Mouse (Mus musculus): ENCODE data around the gene Mtfp1.

Gene Mtfp1

DNA sequence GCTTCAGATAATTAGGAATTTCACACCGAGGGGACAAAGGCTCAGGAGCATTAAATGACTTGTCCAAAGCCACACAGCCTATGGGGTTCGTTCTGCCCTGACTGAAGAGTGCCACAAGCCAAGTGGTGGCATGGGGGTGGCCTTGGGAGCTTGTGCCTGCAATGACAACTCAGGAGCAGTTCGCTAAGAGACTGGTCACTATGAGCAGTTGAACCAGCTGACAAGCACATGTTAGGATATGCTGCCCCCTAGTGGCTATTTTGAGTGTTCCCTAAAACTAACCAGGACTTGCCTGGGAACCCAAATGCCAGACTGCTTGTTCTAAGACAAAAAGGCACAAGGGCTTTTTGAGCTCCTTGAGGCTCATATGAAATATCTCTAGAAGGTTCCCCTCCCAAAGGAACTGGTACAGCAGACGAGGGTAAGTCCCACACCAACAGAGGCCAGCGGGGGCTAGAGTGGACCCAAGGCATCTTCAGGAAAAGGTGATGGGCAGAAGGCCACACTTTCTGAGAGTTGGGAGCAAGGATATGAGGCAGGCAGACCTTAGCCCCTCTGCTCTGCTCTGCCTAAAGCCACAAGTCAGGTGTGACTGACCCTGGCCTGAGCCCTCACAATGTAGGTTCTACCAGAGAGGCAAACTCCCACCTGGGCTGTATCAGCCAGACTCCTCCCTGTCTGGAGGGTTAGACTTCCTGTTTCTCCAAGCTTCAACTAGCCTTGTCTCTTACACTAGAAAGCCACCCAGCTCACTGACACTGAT, 11.7 kb downstream of the Mtfp1 start:
- peak; percentile 91 for DNase-seq (ENCODE audit: low read depth, low spot score)

- DNase-seq (ENCODE audit: low read depth, low spot score), result peak; percentile 88
These were observed 15.0 kb downstream of the Mtfp1 start for GRCm38 (mm10) chr11:4080219-4080618.

DNA sequence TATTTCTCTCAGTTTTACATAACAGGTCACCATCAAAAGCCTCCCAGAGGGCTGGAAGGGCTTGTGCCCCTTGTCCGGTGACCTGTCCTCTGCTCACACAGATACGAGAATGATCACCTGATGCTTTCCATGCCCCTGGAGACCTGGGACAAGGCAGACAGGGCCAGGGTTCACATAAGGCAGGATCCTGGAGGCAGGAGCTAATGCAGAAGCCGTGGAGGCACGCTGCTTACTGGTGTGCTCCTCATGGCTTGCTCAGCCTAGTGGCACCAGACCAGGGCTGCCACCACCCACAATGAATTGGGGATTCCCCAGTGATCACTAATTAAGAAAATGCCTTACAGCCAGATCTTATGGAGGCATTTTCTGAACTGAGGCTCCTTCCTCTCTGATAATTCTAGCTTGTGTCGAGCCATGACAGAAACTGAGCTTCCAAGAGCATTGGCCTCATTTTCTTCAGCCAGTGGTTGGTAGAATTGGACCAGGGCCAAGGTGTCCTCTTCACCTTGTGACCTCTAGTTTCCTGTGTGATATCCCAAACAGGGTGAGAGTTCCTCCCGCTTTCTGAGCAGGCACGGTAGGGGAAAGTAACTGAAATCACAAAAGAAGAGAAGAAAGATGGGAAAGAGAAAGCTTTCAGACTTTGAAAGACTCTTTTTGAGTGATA, 16.8 kb downstream of the Mtfp1 start:
- no peak for DNase-seq (ENCODE audit: low read depth, low spot score)

DNA sequence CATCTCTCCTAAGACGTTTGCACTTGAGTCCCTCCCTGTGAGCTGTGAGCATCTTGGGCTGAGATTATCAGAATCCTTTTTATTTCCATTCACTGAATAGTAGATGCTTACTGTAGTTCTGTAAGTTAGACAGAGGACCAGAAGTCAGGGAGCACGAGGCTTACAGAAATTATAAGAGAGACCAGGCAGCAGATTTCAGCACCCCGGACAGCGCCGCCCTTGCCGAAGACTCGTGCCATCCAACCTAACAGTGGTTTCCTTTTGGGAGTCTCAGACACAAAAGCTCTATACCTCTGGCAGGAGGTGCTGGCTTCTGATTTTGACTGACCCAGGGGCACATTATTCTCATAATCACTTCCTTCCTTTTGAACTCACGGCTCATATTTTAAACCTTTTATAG, 18.6 kb downstream of the Mtfp1 start:
- no peak for DNase-seq (ENCODE audit: low read depth, low spot score)

- peak; percentile 60 for DNase-seq (ENCODE audit: low read depth, low spot score)
These were observed 25.6 kb downstream of the Mtfp1 start for GRCm38 (mm10) chr11:4069664-4070063.

DNA sequence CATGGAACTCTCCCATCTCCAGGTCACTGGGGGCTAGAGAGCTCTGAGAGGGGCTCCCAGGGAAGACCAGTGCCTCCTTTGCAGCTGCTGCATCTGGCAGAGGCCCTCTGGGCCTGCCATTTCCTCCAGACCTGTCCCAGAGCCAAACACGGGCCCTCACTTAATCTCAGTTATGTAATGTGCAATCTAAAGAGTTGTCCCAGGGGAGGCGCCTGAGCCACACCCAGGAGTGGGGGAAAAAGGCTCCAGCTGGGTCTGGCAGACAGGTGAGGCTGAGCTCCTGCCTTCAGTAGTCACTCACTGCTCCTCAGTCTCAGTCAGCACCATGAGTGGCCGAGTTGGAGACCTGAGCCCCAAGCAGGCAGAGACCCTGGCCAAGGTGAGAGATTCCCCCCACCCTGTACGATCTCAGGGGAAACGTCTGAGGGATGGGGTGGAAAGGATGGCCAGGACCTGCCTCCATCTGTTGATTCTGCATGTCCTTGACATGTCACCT, 30.6 kb downstream of the Mtfp1 start, which contains the start of gene Sec14l3:
Gene Sec14l3 (plus strand): TSS at position 215 of the 496 bp plus-strand sequence.
- no peak for DNase-seq (ENCODE audit: low read depth, low spot score)

DNA sequence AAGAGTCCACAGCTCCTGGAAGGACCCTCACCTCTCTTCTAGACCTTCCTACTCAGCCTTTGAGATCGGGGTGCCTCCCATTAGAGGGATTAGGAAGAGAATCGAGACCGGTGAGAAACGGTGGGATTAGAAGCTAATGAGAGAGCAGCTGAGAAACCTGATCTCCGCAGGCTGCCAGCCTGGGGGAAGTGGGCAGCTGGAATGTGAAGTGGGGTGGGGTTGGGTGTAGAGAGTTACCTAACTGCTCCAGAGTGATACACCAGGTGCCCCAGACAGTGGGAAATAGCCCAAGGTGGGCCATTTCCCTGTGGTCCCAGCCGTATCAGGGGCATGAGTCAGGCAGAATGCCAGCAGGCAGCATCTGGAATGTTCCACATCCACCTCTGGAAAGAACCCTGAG, 32.3 kb downstream of the Mtfp1 start:
- no peak for DNase-seq (ENCODE audit: low read depth, low spot score)

GRCm38 (mm10) chr11:4062523-4062922, 32.7 kb downstream of the Mtfp1 start:
- DNase-seq (ENCODE audit: low read depth, low spot score), result no peak

GRCm38 (mm10) chr11:4060866-4061575, 34.2 kb downstream of the Mtfp1 start:
- DNase-seq (ENCODE audit: low read depth, low spot score), result peak; percentile 75

GRCm38 (mm10) chr11:4053586-4053985, 41.7 kb downstream of the Mtfp1 start:
- peak; percentile 80 for DNase-seq (ENCODE audit: low read depth, low spot score)

GRCm38 (mm10) chr11:4048438-4048837, 46.8 kb downstream of the Mtfp1 start:
- no peak for DNase-seq (ENCODE audit: low read depth, low spot score)

- no peak for DNase-seq (ENCODE audit: low read depth, low spot score)
These were observed 47.5 kb downstream of the Mtfp1 start for GRCm38 (mm10) chr11:4047766-4048165.

DNA sequence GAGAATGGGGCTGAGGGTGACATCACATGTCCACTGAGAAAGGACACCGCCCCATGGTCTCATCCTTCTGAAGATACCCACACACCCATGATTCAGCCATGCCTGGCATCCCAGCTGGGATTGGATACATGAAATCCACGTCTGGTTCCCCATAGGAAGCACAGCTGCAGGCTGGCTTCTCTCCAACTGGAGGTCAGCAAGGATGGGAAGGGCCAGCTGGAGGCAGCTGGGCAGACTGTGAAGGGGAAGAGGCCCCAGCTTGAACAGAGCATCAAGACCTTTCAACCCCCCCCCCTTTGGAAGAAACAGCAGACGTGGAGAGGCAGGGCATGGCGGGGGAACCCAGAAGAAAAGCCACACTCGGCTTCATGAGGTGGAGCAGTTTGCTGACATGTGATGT, 48.7 kb downstream of the Mtfp1 start:
- DNase-seq (ENCODE audit: low read depth, low spot score), result no peak

DNA sequence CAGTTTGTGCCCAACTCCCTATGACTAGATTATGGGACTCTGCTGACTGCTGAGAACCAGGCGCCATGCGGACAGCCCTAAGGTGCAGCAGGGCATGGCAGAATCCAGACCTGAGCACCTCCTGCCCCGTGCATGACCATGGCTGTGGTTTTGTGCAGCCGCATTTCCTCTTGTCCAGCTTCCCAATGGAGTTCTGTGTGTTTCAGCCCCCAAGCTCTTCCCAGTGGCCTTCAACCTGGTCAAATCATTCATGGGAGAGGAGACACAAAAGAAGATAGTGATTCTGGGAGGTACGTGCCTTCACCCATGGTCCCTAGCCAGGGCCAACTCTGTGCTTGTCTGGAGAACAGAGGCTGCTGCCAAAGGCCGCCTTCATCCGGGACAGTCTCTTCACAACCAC, 52.2 kb downstream of the Mtfp1 start:
- DNase-seq (ENCODE audit: low read depth, low spot score), result no peak
